Mouse (Mus musculus): ENCODE data around the gene Ccdc146. TPM values are rescaled to one million over a fixed set of nuclear protein-coding genes. Genes with fewer than 3 reads are reported as not detected.

Gene Ccdc146
- polyA plus RNA-seq, 1 experiment from 2014 or later = 0.12 TPM

GRCm38 (mm10) chr5:21332119-21332518 lies 92.4 kb downstream of the Ccdc146 start:
- Histone ChIP-seq H3K27me3 (ENCODE audit: control insufficient read depth, insufficient read depth, low read length) (no peaks in the 10 kb centered on the region), H3K36me3 (ENCODE audit: control insufficient read depth, insufficient read depth, low read length) (no peaks in the 10 kb centered on the region), H3K4me1 (ENCODE audit: control insufficient read depth, insufficient read depth, low read length) (peaks cover 4% of the 10 kb centered on the region; the same call in 1 of the 2 replicates), H3K9ac (replicated peaks; ENCODE audit: low read depth, low read length) (no peak overlapping the region), H3K4me2 (replicated peaks; ENCODE audit: low read depth, low read length) (no peak overlapping the region), H3K9me3 (ENCODE audit: control insufficient read depth, low read depth, low read length) (no peaks in the 10 kb centered on the region), H3K27ac (ENCODE audit: low read length) (no peak overlapping the region), H3K4me3 (ENCODE audit: low read depth, low read length) (no peak overlapping the region)
- WGBS = 81% methylated on average over 1 of the region's 1 CpGs
- no peak for ATAC-seq (ENCODE audit: insufficient number of reproducible peaks, insufficient read depth, low FRiP score, low read depth)

DNA sequence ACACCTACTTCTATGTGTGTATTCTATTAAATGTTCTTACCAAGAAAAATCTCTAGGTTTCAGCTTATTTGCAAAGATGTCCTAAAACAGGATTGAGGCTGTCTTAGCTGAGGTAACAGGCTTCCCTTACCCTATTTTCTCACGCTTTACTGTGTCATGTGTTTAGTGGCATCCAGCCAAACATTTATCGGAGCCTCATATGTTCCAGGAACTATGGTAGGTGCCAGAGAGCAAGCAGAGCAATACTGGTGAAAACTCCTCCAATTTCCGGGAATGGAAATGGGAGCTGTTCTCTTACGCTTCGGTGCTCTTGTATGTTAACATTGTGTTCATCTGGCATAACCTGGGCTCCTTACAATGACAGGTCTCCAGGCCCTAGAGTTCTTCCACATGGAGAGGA lies 92.8 kb downstream of the Ccdc146 start:
- Histone ChIP-seq H3K27ac (ENCODE audit: low read length) (no peak overlapping the region), H3K4me2 (replicated peaks; ENCODE audit: low read depth, low read length) (no peak overlapping the region), H3K36me3 (ENCODE audit: control insufficient read depth, insufficient read depth, low read length) (no peaks in the 10 kb centered on the region), H3K27me3 (ENCODE audit: control insufficient read depth, insufficient read depth, low read length) (no peaks in the 10 kb centered on the region), H3K9me3 (ENCODE audit: control insufficient read depth, low read depth, low read length) (no peaks in the 10 kb centered on the region), H3K9ac (replicated peaks; ENCODE audit: low read depth, low read length) (no peak overlapping the region), H3K4me1 (ENCODE audit: control insufficient read depth, insufficient read depth, low read length) (peaks cover 4% of the 10 kb centered on the region; the same call in 1 of the 2 replicates), H3K4me3 (ENCODE audit: low read depth, low read length) (no peak overlapping the region)
- ATAC-seq (ENCODE audit: insufficient number of reproducible peaks, insufficient read depth, low FRiP score, low read depth) = no peak
- 70% methylated on average over 5 of the region's 5 CpGs for WGBS

GRCm38 (mm10) chr5:21329672-21330665 lies 94.5 kb downstream of the Ccdc146 start:
- WGBS = 61% methylated on average over 11 of the region's 11 CpGs

GRCm38 (mm10) chr5:21328560-21328959 lies 95.9 kb downstream of the Ccdc146 start:
- WGBS = 83% methylated on average over 1 of the region's 1 CpGs
- no peak overlapping the region for H3K9ac ChIP-seq (replicated peaks; ENCODE audit: low read depth, low read length)

More at GRCm38 (mm10) chr5:21329672-21330665, 94.5 kb downstream of the Ccdc146 start:
- H3K9ac ChIP-seq (replicated peaks; ENCODE audit: low read depth, low read length) = no peak overlapping the region
- ATAC-seq (ENCODE audit: insufficient number of reproducible peaks, insufficient read depth, low FRiP score, low read depth) = 0 out of 2 replicates have a peak, but pooled peaks have one; percentile 65
- H3K9me3 ChIP-seq (ENCODE audit: control insufficient read depth, low read depth, low read length) = no peaks in the 10 kb centered on the region
- H3K27me3 ChIP-seq (ENCODE audit: control insufficient read depth, insufficient read depth, low read length) = no peaks in the 10 kb centered on the region
- no peak overlapping the region for H3K4me2 ChIP-seq (replicated peaks; ENCODE audit: low read depth, low read length)
- H3K4me1 ChIP-seq (ENCODE audit: control insufficient read depth, insufficient read depth, low read length) = peaks cover 4% of the 10 kb centered on the region; the same call in 1 of the 2 replicates
- peak overlapping the region; percentile 44; the same call in 1 of the 2 replicates for H3K27ac ChIP-seq (ENCODE audit: low read length)
- no peaks in the 10 kb centered on the region for H3K36me3 ChIP-seq (ENCODE audit: control insufficient read depth, insufficient read depth, low read length)
- H3K4me3 ChIP-seq (ENCODE audit: low read depth, low read length) = no peak overlapping the region

GRCm38 (mm10) chr5:21326494-21326893 lies 98.0 kb downstream of the Ccdc146 start:
- no peaks in the 10 kb centered on the region for H3K36me3 ChIP-seq (ENCODE audit: control insufficient read depth, insufficient read depth, low read length)
- H3K27me3 ChIP-seq (ENCODE audit: control insufficient read depth, insufficient read depth, low read length) = no peaks in the 10 kb centered on the region
- H3K4me2 ChIP-seq (replicated peaks; ENCODE audit: low read depth, low read length) = no peak overlapping the region
- no peak overlapping the region for H3K9ac ChIP-seq (replicated peaks; ENCODE audit: low read depth, low read length)
- no peak for ATAC-seq (ENCODE audit: insufficient number of reproducible peaks, insufficient read depth, low FRiP score, low read depth)
- 24% methylated on average over 1 of the region's 1 CpGs for WGBS
- no peak overlapping the region for H3K27ac ChIP-seq (ENCODE audit: low read length)
- H3K4me1 ChIP-seq (ENCODE audit: control insufficient read depth, insufficient read depth, low read length) = peaks cover 1% of the 10 kb centered on the region; the same call in 1 of the 2 replicates
- H3K4me3 ChIP-seq (ENCODE audit: low read depth, low read length) = no peak overlapping the region
- H3K9me3 ChIP-seq (ENCODE audit: control insufficient read depth, low read depth, low read length) = no peaks in the 10 kb centered on the region

More at GRCm38 (mm10) chr5:21328560-21328959, 95.9 kb downstream of the Ccdc146 start:
- no peak overlapping the region for H3K4me2 ChIP-seq (replicated peaks; ENCODE audit: low read depth, low read length)
- H3K27me3 ChIP-seq (ENCODE audit: control insufficient read depth, insufficient read depth, low read length) = no peaks in the 10 kb centered on the region
- H3K36me3 ChIP-seq (ENCODE audit: control insufficient read depth, insufficient read depth, low read length) = no peaks in the 10 kb centered on the region
- H3K4me1 ChIP-seq (ENCODE audit: control insufficient read depth, insufficient read depth, low read length) = peaks cover 4% of the 10 kb centered on the region; the same call in 1 of the 2 replicates
- no peak for ATAC-seq (ENCODE audit: insufficient number of reproducible peaks, insufficient read depth, low FRiP score, low read depth)
- no peak overlapping the region for H3K4me3 ChIP-seq (ENCODE audit: low read depth, low read length)
- H3K27ac ChIP-seq (ENCODE audit: low read length) = no peak overlapping the region
- no peaks in the 10 kb centered on the region for H3K9me3 ChIP-seq (ENCODE audit: control insufficient read depth, low read depth, low read length)

DNA sequence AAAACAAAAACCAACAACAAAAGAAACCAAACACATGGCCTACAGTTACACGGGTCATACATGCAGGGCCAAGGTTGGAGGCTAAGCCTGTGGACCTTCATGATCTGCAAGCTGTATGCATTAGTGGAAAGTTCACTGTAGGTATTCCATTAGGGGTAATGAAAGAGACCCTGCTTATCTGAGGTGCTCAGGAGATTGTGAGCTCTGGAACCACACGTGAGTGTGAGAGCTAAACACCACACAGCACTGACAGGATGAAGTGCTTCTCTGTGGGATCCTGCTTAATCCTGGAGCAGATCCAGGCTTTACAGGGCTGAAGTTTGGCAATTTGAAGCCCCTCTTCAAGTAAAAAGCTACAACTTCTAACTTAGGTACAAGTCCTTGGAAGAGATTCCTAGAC lies 104.3 kb downstream of the Ccdc146 start:
- no peaks in the 10 kb centered on the region for H3K27me3 ChIP-seq (ENCODE audit: control insufficient read depth, insufficient read depth, low read length)
- 72% methylated on average over 2 of the region's 2 CpGs for WGBS
- no peak for ATAC-seq (ENCODE audit: insufficient number of reproducible peaks, insufficient read depth, low FRiP score, low read depth)
- no peak overlapping the region for H3K27ac ChIP-seq (ENCODE audit: low read length)
- H3K9ac ChIP-seq (replicated peaks; ENCODE audit: low read depth, low read length) = no peak overlapping the region
- no peaks in the 10 kb centered on the region for H3K9me3 ChIP-seq (ENCODE audit: control insufficient read depth, low read depth, low read length)
- H3K4me1 ChIP-seq (ENCODE audit: control insufficient read depth, insufficient read depth, low read length) = no peaks in the 10 kb centered on the region
- no peaks in the 10 kb centered on the region for H3K36me3 ChIP-seq (ENCODE audit: control insufficient read depth, insufficient read depth, low read length)
- no peak overlapping the region for H3K4me3 ChIP-seq (ENCODE audit: low read depth, low read length)
- no peak overlapping the region for H3K4me2 ChIP-seq (replicated peaks; ENCODE audit: low read depth, low read length)

- no peaks in the 10 kb centered on the region for H3K4me1 ChIP-seq (ENCODE audit: control insufficient read depth, insufficient read depth, low read length)
- 87% methylated on average over 3 of the region's 3 CpGs for WGBS
- no peaks in the 10 kb centered on the region for H3K36me3 ChIP-seq (ENCODE audit: control insufficient read depth, insufficient read depth, low read length)
- H3K9ac ChIP-seq (replicated peaks; ENCODE audit: low read depth, low read length) = no peak overlapping the region
- no peaks in the 10 kb centered on the region for H3K9me3 ChIP-seq (ENCODE audit: control insufficient read depth, low read depth, low read length)
- no peak for ATAC-seq (ENCODE audit: insufficient number of reproducible peaks, insufficient read depth, low FRiP score, low read depth)
- H3K4me3 ChIP-seq (ENCODE audit: low read depth, low read length) = no peak overlapping the region
- no peaks in the 10 kb centered on the region for H3K27me3 ChIP-seq (ENCODE audit: control insufficient read depth, insufficient read depth, low read length)
- no peak overlapping the region for H3K27ac ChIP-seq (ENCODE audit: low read length)
- H3K4me2 ChIP-seq (replicated peaks; ENCODE audit: low read depth, low read length) = no peak overlapping the region
Measured at GRCm38 (mm10) chr5:21314696-21315095, 109.8 kb downstream of the Ccdc146 start.

- H3K4me2 ChIP-seq (replicated peaks; ENCODE audit: low read depth, low read length) = no peak overlapping the region
- ATAC-seq (ENCODE audit: insufficient number of reproducible peaks, insufficient read depth, low FRiP score, low read depth) = no peak
- H3K4me3 ChIP-seq (ENCODE audit: low read depth, low read length) = no peak overlapping the region
- no peak overlapping the region for H3K27ac ChIP-seq (ENCODE audit: low read length)
- no peaks in the 10 kb centered on the region for H3K27me3 ChIP-seq (ENCODE audit: control insufficient read depth, insufficient read depth, low read length)
- H3K9me3 ChIP-seq (ENCODE audit: control insufficient read depth, low read depth, low read length) = no peaks in the 10 kb centered on the region
- no peaks in the 10 kb centered on the region for H3K4me1 ChIP-seq (ENCODE audit: control insufficient read depth, insufficient read depth, low read length)
- no peaks in the 10 kb centered on the region for H3K36me3 ChIP-seq (ENCODE audit: control insufficient read depth, insufficient read depth, low read length)
- no peak overlapping the region for H3K9ac ChIP-seq (replicated peaks; ENCODE audit: low read depth, low read length)
- 82% methylated on average over 5 of the region's 5 CpGs for WGBS
Measured at GRCm38 (mm10) chr5:21307165-21307564, 117.3 kb downstream of the Ccdc146 start.

All from stomach, embryonic 14.5 days (tissue).